Mouse (Mus musculus): ENCODE measurements around the gene Akt3.

The Akt3 gene

DNA sequence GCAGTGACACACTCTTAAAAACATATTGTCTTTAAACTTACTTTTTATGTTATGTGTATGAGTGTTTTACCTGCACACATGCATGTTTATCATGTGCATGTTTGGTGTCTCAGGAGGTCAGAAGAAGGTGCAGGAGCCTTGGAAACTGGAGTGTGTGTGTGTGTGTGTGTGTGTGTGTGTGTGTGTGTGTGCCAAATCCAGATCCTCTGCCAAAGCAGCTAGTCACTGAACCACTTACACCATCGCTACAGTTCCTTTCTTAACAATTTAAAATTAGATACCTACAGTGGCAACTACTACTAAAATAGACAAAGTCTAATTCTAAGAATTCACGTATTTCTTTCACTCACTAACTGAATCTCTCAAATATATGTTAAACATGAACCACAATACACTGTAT lies 209.2 kb downstream of the Akt3 start:
- DNase-seq (ENCODE audit: low spot score) = no peak

DNA sequence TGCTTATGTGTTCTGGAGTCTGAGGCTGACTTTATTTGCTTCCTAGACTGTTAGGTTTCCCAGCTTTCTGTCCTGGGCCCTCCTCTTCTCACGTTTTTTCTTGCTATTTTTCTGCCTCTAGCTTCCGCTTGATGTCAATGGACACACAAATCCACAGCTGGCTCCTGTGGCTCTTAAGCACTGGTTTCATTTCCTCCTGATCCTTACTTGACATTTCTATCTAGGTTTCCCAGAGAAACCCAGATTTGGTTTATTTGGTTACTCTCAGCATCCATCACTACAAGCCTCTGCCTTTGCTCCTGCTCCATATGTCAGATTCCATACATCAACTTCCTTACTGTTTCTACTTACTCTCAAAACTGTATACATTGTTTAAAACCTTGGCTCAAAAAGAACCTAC lies 211.0 kb downstream of the Akt3 start:
- DNase-seq (ENCODE audit: low spot score) = no peak

DNA sequence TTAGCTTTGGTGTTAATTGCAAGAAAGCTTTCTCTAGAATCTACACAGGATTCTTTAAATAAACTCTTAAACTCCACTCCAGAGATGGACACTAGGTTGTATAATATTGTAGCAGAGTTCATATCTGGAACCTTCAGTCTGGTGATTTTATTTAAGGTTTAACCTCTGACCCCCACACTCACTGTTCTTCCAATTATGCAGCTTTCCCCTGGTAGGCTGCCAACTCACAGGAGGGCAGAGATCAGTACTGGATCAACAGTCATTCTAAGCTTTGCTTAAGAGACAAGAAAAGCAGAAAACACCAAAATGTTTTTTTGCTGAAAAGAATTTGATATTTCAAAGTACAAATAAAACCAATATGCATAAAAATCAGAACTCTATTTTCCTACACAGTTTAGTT lies 212.1 kb downstream of the Akt3 start:
- DNase-seq (ENCODE audit: low spot score) = no peak

DNA sequence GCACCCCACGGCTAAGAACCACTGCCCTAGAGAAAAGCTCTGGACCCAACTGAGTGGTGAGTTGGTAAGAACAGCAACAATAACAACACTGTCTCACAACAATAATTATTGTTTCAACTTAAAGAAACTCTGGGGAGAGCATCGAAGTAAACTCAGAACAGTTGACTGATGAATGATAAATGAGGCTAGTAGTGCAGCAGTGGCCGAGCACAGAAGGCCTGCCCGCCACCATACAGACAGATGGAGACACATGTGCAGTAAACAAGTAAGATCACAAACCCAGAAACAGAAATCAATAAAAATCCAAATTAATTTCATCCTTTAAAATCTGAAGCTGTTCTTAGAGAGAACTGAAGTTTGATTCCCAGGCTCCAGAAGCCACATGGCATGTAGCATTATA lies 217.9 kb downstream of the Akt3 start:
- DNase-seq (ENCODE audit: low spot score) = no peak

DNA sequence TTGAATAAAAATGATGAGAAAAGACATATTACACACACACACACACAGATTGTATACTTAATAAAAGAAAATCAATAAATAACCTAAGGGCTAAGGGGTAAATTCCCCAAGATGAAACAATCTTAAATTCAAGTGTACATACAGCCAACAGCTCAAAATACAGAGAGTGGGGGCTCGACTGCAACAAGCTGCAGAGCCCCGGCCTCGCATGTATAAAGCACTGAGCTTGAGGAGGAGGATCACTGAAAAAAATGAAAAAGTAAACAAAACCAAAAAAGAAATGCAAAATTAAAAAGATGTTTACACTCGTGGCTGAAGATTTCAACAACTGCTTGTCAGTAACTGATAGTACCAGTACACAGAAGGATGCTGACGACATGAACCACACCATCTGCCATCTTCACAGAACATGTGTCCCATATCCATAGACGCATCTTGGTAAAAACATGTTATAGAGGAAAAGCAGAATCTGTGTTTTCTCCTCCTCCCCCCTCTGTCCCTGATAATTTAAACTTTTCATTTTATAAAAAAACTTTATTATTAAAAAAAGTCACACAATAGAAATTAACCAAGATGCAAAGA lies 218.8 kb downstream of the Akt3 start:
- peak; percentile 59 for DNase-seq (ENCODE audit: low spot score)

DNA sequence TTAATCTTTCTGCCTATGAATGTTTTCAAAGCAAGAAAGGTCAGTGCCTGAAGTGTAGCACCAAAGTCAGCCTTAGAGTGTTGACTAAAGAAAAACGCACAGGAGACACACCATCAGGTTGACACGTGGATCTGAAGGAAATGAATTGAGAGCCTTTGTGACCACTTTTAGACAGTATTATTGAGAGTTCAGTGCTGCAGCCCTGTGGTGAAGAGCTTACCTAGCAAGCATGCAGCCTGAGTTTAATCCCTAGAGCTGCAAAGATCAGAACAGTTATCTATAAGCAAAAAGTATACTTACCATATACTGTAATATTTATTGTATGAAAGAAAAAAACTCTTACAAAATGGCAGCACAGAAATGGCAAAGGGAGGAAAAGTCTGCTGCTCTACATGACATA lies 219.6 kb downstream of the Akt3 start:
- no peak for DNase-seq (ENCODE audit: low spot score)

DNA sequence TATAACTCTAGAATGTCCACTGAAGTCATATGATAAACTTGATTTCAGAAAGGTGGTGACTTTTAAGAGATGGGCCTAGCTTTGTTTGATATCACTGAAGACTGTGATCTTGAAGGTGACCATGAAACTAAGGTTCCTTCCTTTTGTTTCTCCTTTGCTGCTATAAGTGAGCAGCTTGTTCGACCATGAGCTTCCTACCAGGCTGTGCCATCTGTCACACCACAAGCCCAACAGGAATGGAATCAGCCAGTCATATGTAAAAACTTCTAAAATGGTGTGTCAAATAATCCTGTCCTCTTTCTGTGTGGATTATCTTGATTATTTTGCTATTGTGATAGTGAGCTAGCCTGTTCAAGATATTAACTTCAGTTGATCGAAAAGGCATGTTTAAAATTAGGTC lies 222.5 kb downstream of the Akt3 start:
- no peak for DNase-seq (ENCODE audit: low spot score)

DNA sequence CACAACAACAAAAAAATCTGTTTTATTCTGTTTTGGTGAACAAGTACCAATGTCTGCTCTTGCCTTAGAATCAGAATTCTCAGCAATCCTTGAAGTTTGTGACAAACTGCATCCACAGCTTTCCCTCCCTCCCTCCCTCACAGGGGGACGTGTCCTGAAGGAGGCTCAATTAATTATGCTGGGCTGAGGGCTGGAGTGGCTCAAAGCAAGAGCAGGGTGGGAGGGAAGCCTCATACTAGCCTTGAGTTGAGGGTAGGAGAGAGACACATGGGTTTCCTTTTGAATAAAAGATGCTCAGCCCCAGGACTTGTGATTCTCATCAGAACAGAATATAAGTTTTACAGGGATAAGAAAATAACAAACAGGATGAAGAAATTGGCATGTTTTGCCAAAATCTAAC lies 225.8 kb downstream of the Akt3 start:
- no peak for DNase-seq (ENCODE audit: low spot score)

DNA sequence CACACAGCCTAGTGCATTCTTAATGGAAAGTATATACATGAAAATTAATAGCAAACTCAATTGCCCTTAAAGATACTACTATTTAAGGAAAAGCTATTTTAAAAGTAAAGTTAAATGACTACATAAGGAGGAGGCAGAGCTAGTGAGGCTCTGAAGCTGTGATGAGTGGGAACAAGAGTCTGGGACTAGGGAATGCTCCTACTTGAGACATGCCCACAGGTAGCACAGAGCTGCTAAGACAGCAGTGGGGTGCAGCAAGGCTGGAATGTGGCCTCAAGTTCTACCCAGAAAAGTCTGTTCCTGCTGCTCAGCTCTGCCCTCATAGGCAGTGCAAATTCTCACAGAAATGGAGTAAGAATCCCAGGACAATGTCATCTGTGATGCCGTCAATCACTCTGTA lies 226.8 kb downstream of the Akt3 start:
- no peak for DNase-seq (ENCODE audit: low spot score)

DNA sequence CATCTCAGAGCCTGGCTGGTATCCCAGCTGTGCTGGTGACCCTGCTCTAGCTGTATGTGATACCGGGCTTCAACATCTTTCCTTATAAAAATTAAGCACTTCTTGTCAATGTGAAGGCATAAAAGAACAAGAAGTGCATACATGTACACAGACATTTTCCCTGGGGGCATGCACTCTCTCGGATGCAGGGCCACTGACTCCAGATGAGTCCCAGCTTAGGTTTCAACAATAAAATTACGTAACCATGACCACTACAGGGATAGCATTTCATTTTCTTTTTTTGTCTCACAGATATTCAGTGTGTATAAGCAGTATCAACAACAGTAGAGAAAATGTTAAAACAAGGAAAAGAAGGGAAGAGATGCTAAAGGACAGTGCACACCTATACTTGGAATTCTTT lies 227.3 kb downstream of the Akt3 start:
- DNase-seq (ENCODE audit: low spot score) = no peak

DNA sequence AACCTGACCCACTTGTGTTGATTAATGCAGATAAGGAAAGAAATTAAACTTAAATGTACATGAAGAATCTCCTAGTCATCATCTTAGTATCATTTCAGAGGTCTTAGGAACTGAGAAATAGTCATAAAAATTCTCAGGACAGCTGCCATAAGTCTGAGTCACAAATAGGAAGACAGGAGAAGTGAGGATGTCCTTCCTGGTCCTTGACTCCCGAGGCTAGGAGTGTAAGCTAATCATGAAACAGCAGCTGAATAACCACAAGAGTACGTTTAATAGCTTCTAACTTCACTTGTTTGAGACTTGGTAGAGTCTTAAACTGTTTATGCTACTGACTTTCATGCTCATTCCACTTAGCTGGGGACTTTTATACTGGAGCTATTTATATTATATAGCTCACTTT lies 229.0 kb downstream of the Akt3 start:
- no peak for DNase-seq (ENCODE audit: low spot score)

DNA sequence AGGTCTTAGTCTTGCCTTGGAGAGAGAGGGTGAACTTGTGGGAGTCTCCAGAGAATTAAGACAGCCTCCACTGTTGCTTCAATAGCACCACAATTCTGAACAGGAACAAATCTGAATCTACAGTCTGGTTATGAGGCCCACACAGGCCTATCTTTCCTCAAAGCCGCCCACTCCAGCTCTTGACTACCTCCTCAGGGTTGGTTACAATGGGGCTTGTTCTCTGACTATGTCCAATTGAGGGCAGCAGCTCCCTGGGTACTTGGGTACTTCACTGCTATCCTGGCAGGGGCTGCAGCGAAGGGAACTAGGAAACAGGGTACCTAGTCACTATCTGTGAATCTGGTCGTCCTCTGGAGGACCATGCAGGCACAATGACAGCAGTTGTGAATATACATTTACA lies 230.3 kb downstream of the Akt3 start:
- DNase-seq (ENCODE audit: low spot score) = no peak

DNA sequence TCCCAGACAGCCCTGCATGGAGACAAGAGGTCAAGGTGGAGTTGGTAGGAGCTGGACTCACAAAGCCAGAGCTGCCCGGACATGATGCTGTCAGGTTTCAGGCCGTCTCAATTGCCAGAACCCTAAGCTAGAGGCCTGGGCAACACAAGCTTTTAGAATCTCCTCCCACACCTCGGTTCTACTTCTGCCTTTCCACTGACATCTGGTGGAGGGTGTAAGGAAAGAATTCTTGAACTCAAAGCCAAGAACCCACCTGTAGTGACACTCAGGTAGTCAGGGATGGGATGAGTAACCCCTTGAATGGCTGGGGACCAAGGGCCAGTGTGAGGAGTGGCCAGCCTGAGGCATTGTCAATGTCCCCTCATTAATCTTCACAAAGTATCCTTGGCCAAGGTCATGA lies 235.3 kb downstream of the Akt3 start:
- no peak for DNase-seq (ENCODE audit: low spot score)

DNA sequence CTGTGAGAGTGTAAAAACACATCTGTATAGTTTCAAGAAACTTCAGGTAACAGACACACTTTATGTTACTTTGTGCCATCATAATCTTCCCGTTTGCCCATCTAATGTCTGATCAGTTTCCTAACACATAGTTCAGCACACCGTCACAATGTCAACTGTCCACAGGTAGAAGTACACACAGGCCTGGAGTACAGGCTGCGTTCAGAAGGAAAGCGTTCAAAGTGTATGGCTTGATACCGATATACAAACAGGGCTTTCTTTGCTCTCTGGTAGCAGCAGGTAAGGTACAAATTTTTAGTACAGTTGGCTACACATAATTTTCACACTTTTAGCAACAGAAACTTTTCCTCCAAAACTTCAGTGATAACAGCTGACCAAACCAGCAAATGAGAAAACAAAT lies 238.3 kb downstream of the Akt3 start:
- no peak for DNase-seq (ENCODE audit: low spot score)

DNA sequence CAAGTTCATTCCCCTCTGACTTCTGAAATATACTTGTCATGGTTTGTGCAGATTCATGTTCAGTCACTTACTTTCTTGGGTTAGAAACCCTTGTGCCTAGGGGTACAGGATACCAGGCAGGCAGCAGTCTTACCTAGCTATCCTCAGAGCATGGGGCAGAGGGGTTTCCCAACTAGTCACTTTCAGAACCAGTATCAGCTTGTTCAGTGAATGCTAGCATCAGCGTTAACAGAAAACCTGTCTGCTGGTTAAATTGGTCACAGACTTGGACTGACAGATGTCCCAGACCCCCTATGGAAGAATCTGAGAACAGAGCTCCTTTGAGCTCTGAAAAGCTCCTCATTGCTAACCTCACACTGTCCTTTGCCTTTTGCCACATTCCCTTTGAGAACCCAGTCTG lies 239.3 kb downstream of the Akt3 start:
- DNase-seq (ENCODE audit: low spot score) = no peak

DNA sequence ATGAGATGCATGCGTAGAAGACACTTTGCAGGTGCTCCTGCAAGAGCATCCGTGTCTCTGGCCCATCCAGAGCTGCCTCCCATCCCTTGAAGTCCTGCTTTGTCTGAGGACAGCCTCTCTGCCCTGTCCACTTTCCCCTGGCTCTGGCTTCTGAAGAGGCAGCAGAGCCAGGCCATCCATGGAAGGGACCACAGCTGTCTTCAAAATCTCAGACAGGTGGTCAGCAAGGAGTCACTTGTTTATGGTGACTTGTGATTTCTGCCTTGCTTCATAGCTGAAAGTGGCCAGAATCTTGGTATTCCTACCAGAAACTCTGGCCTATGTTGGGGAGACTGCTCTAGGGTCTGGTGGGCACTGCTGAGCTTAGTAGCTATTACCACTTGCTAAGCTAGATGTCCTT lies 241.3 kb downstream of the Akt3 start:
- DNase-seq (ENCODE audit: low spot score) = no peak

DNA sequence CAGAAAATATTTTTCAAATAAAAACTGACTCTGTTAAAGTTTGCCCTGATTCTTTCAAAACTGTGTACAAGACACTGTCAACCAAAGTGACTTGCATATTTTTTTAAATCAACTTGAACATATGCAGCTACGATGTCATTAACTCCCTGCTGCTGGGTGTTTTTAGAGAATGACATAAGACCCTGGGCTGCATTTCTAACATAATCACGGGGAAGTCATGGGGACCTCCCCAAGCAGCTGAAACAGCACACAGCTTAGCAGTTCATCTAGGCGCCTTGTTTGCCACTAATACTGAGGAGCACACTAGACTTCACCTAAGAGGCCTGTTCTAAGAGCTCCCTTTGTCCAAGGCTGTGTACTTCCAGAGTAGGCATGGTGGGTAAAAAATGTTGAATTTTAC lies 242.1 kb downstream of the Akt3 start:
- no peak for DNase-seq (ENCODE audit: low spot score)

DNA sequence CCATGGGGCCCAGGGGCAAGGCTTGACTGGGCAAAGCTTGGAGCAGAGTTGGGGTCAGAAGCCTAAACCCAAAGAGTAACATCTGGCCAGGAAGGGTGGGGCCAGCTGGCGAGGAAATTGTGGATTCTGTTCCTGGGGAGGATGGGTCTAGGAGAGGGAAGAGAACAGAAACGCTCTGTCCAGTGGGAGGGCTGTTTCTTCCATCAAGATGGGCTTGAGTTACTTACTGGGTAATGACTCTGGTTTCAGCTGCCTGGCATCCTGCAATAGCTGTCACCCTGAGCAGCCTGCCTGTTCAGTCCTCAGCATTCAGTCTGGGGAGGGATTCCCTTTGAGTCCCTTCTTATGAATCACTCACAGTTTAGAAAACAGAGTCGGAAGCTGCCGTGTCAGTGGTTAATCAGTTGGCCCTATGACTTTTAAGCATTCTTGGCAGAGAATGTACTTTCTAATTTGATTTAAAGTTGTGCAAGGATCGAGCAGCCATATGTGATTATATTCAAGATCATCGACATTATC lies 243.0 kb downstream of the Akt3 start:
- no peak for DNase-seq (ENCODE audit: low spot score)

DNA sequence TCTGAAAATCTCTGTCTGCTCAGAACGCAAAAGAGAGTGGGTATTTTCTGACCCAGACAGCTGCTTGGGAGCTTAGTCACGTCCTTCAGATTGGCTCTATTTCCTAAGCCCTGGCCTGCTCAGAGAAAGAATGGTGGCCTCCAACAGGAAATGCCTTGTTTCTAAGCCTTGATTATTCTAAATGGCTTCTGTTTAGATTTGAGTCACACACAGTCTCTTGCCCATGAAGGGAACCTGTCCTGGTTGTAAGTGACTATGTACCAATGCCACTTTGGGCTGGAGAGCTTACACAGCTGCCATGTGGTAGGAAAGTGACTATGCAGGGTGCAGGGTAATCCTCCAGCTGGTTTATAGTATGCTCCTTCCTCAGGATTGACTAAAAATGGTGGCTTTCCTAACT lies 243.7 kb downstream of the Akt3 start:
- DNase-seq (ENCODE audit: low spot score) = no peak

DNA sequence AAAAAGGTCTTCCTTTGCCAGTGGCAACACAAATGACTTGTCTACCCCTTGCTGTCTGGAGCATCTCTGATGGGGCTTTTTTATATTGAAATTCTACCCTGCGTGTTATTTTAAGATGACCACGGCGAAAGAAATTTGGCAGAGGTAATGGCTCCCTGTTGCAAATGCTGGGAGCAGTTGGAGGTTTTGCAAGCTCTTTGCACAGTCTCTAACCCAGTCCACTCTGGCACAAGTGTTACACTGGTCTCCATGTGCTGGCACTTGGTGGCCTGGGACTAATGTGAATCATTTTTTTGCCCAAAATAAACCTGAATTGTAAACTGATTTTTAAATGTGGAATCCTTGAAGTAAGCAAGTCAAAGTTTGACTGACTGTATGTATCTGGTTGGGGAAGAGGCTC lies 244.2 kb downstream of the Akt3 start:
- no peak for DNase-seq (ENCODE audit: low spot score)

DNA sequence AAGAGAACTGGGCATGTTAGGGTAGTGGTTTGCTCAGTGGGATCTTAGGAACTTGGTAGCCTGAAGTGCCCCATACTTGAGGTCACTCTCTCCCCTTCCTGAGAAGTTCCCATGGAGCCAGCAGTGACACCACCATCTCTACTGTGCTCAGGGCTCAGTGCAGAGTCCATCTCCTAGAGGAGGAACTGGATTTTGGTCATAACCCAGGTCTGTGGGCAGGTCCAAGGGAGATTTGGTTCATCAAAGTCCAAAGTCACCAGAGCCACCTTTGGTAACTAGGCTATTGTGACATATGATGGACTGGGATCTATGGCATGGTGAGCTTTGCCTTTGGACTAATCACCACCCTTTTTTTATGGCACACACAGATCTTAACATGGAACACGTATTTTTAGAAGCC lies 244.7 kb downstream of the Akt3 start:
- DNase-seq (ENCODE audit: low spot score) = no peak

DNA sequence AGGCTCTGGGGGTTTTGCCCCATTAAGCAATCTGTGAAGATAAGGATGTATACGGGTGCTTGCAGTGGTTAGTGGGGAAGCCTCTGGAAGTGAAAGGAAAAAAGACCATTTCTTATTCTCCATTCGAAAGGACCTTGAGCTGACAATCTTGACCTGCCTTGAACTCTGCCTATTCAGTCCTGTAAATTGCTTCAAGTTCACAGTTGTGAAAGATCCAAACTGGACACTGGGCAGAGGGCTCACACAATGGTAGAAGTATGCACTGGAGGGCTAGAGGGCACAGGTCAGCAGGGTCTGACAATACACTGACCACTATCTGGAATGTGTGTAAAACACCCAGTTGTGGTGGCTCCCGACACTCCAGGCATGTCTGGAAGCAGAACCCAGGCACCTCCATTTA lies 245.2 kb downstream of the Akt3 start:
- DNase-seq (ENCODE audit: low spot score) = no peak

DNA sequence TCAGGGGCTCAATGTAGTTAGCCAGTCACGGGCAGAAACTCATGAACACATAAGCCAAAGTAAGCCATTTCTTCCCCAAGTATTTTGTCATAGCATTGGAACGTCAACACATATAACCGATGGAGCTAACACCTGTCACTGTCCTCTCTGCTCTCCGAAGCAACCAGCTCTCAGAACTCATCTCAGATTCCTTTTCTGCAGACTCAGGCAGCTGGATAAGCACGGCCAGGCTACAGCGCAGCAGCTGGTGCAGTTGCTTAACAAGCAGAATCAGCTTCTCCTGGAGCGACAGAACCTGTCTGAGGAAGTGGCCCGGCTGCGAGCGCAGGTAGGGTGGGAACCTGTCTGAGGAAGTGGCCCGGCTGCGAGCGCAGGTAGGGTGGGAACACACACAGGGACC lies 246.3 kb downstream of the Akt3 start:
- no peak for DNase-seq (ENCODE audit: low spot score)

DNA sequence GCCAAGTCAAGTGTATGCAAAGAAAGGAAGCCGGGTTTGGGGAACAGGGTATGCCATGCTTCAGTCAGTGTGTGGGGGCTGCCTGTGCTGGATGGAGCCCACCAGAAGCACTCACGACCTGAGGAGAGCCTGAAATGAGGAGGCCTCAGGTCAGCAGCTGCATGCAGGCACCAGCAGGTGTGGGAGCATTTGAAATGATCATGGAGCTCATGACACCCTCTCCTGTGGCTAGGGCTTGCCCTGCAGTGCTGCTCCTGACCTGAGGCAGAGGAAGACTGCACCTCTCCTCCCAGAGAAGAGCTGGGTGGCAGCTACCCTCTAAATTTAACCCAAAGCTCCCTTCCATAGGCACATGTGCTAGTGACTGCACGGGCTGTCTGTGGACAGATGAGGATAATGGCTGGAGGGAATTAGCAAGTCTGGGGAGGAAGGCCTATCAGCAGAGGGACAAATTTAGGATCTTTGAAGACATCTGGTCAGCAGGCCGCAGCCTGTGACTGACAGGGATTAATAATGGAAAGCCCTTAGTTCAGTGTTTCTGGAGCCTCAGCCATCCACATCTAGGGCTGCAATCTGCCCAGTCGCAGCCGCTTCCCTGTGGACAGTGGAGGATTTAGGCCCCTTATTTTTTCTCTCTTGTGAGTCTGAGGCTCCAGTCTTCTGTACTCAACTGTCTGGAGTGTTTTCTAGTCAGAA lies 247.2 kb downstream of the Akt3 start:
- DNase-seq (ENCODE audit: low spot score) = no peak

All from layer of hippocampus, adult 9-10 months (tissue).